Mouse (Mus musculus) brain, embryonic 14.5 days (tissue): ENCODE data around the gene Adssl1.

Experiments used
- CTCF ChIP-seq: fragments of 200-500 bp; IDR thresholded peaks from 2 replicates; pipeline ENCODE4 v1.5.1; 2012; ENCODE audit warnings: inconsistent platforms, mild to moderate bottlenecking, moderate library complexity, borderline replicate concordance; ENCODE audit not compliant: insufficient read depth, insufficient read length; ENCODE audit errors: extremely low read depth
- POLR2A ChIP-seq: fragments of 200-500 bp; IDR thresholded peaks from 2 replicates; pipeline ENCODE4 v1.6.1; 2012; ENCODE audit warnings: mild to moderate bottlenecking, inconsistent platforms, borderline replicate concordance; ENCODE audit not compliant: poor library complexity, insufficient read depth, insufficient read length, severe bottlenecking; ENCODE audit errors: extremely low read depth

- no peak for TF ChIP-seq CTCF
- TF ChIP-seq POLR2A, result no peak
Measured at GRCm38 (mm10) chr12:112597618-112598017, 22.2 kb upstream of the Adssl1 start.
